Comparison of ENCODE assay signal across 9 mouse cellular contexts in genomic region chr1:42693852-42694251, GRCm38 (mm10). TPM values are rescaled to one million over a fixed set of nuclear protein-coding genes. Genes with fewer than 3 reads are reported as not detected.
DNase-seq lines count a peak whose midpoint lies in the region; ATAC-seq and TF ChIP-seq lines count a peak whose summit lies in the region.
"Had no signal": no experiment of that assay in that cellular context is flagged by ENCODE, and none has a peak within 500 bp of the region (broad histone marks: within the 10 kb centered on the region; RNA-seq: fewer than 3 reads in every experiment).

No protein-coding gene starts in this region.

- no peak for TF ChIP-seq EP300 in heart, postnatal 0 days (IDR thresholded peaks at IDR 0.05; ENCODE audit: low read depth)

- H3K9ac ChIP-seq in heart, embryonic 12.5 days = peak overlapping the region; percentile 50; the same call in 1 of the 2 replicates
- no peak overlapping the region for H3K9ac ChIP-seq in heart, postnatal 0 days (replicated peaks; ENCODE audit: low read depth, low read length)
- peak overlapping the region; percentile 84 for H3K9ac ChIP-seq in neural tube, embryonic 11.5 days (ENCODE audit: low read length)

- under 1% methylated on average over 22 of the region's 22 CpGs for WGBS in heart, embryonic 12.5 days
- under 1% methylated on average over 22 of the region's 22 CpGs for WGBS in heart, postnatal 0 days
- WGBS in neural tube, embryonic 11.5 days = under 1% methylated on average over 22 of the region's 22 CpGs

- no peaks in the 10 kb centered on the region for H3K9me3 ChIP-seq in heart, embryonic 12.5 days (replicated peaks)
- H3K9me3 ChIP-seq in heart, postnatal 0 days (replicated peaks; ENCODE audit: control insufficient read depth, low read length) = no peaks in the 10 kb centered on the region
- H3K9me3 ChIP-seq in neural tube, embryonic 11.5 days (ENCODE audit: control insufficient read depth, low read length) = no peaks in the 10 kb centered on the region

- peak overlapping the region; percentile 58 for H3K4me3 ChIP-seq in heart, embryonic 12.5 days
- peak overlapping the region; percentile 40 for H3K4me3 ChIP-seq in brown adipose tissue, adult 24 weeks (ENCODE audit: insufficient read depth, low read depth, low read length)
- H3K4me3 ChIP-seq in heart, postnatal 0 days (ENCODE audit: low read depth, low read length) = peak overlapping the region; percentile 53
- H3K4me3 ChIP-seq in neural tube, embryonic 11.5 days (ENCODE audit: low read depth, low read length) = peak overlapping the region; percentile 95

- DNase-seq in heart, adult 8-10 months (ENCODE audit: low spot score) = no peak
- no peak for DNase-seq in heart, postnatal 0 days (ENCODE audit: low spot score)
- DNase-seq in layer of hippocampus, postnatal 14 days (ENCODE audit: low spot score in 2 of 2) = peak; percentile 75 to 82
- DNase-seq in neural tube, embryonic 11.5 days (ENCODE audit: low spot score) = peak; percentile 76
- no peak for DNase-seq in spleen, adult 12 weeks (ENCODE audit: low spot score)
- no peak for DNase-seq in adrenal gland, adult 18-20 months (ENCODE audit: low spot score in 2 of 2)

- H3K36me3 ChIP-seq in heart, embryonic 12.5 days = no peaks in the 10 kb centered on the region
- H3K36me3 ChIP-seq in heart, postnatal 0 days (replicated peaks; ENCODE audit: control insufficient read depth, insufficient read depth, low read length) = no peaks in the 10 kb centered on the region
- peaks cover 5% of the 10 kb centered on the region; the same call in 1 of the 2 replicates for H3K36me3 ChIP-seq in neural tube, embryonic 11.5 days (ENCODE audit: control insufficient read depth, insufficient read depth, low read length)

- ATAC-seq in heart, embryonic 12.5 days (ENCODE audit: insufficient number of reproducible peaks, low FRiP score) = no peak
- ATAC-seq in heart, postnatal 0 days (ENCODE audit: insufficient read depth, low read depth) = no peak
- peak; percentile 7; the same call in 1 of the 2 replicates for ATAC-seq in neural tube, embryonic 11.5 days (ENCODE audit: insufficient read depth, low FRiP score, low TSS enrichment)

- H3K27ac ChIP-seq in heart, embryonic 12.5 days (ENCODE audit: poor library complexity, severe bottlenecking) = no peak overlapping the region
- no peak overlapping the region for H3K27ac ChIP-seq in brown adipose tissue, adult 24 weeks (replicated peaks; ENCODE audit: low read depth, low read length)
- H3K27ac ChIP-seq in heart, postnatal 0 days (ENCODE audit: low read depth) = no peak overlapping the region
- H3K27ac ChIP-seq in neural tube, embryonic 11.5 days (ENCODE audit: low read depth, low read length) = peak overlapping the region; percentile 98

- H3K27me3 ChIP-seq in heart, embryonic 12.5 days (replicated peaks) = peaks cover 92% of the 10 kb centered on the region
- H3K27me3 ChIP-seq in heart, postnatal 0 days (ENCODE audit: control insufficient read depth, insufficient read depth, low read length) = peaks cover 96% of the 10 kb centered on the region
- H3K27me3 ChIP-seq in neural tube, embryonic 11.5 days (ENCODE audit: control insufficient read depth, insufficient read depth, low read length) = peaks cover 21% of the 10 kb centered on the region; the same call in 1 of the 2 replicates
- H3K27me3 ChIP-seq: Patski had no signal

- H3K4me2 ChIP-seq in heart, embryonic 12.5 days = peak overlapping the region; percentile 87
- peak overlapping the region; percentile 83 for H3K4me2 ChIP-seq in heart, postnatal 0 days (ENCODE audit: low read depth, low read length)
- H3K4me2 ChIP-seq in neural tube, embryonic 11.5 days (ENCODE audit: low read depth) = peak overlapping the region; percentile 71

- peaks cover 37% of the 10 kb centered on the region for H3K4me1 ChIP-seq in heart, embryonic 12.5 days (replicated peaks)
- H3K4me1 ChIP-seq in brown adipose tissue, adult 24 weeks (ENCODE audit: control insufficient read depth, insufficient read depth, insufficient read length, low read length) = peaks cover 6% of the 10 kb centered on the region
- H3K4me1 ChIP-seq in heart, postnatal 0 days (ENCODE audit: control insufficient read depth, insufficient read depth) = peaks cover 20% of the 10 kb centered on the region
- H3K4me1 ChIP-seq in neural tube, embryonic 11.5 days (ENCODE audit: control insufficient read depth, insufficient read depth, low read length) = 0 out of 2 replicates have a peak, but pooled peaks cover 3% of the 10 kb centered on the region

- TF ChIP-seq CTCF in heart, postnatal 0 days (IDR thresholded peaks at IDR 0.05; ENCODE audit: low read depth) = no peak

RNA-seq across cellular contexts. Expression of gene Pou3f3, which starts 1.7 kb away (rescaled TPM):
- 0.06 TPM in 2 replicates for polyA plus RNA-seq in heart, embryonic 12.5 days (2016; fragmentation: Nextera tagmentation; extraction: Ambion mirVana)
- total RNA-seq in heart, adult 8-10 months (2022) = under 1 TPM in 1 of 4 experiments, not detected in 3; 0.09 TPM
- not detected in 2 replicates for polyA plus RNA-seq in brown adipose tissue, adult 24 weeks (2012; ENCODE audit: insufficient read depth, insufficient read length, missing spikeins)
- total RNA-seq in heart, postnatal 0 days (2014; rRNA removed; ENCODE audit: low replicate concordance) = not detected in 2 replicates
- not detected in 2 replicates for polyA plus RNA-seq in heart, postnatal 0 days (2015; fragmentation: Nextera tagmentation; extraction: Ambion mirVana)
- 10 to 100 TPM; 53.2 to 54.3 TPM for total RNA-seq in layer of hippocampus, postnatal 14 days (2021)
- polyA plus RNA-seq in neural tube, embryonic 11.5 days (2014; fragmentation: Nextera tagmentation; extraction: Ambion mirVana) = 11.4 and 11.9 TPM in 2 replicates
- not detected for total RNA-seq in adrenal gland, adult 18-20 months (2021)

Comparison
In these comparisons a context has a peak if more than half of its experiments do, and no peak if none do; other contexts are left out.
1. H3K4me3 ChIP-seq: peak in every context shown above with its lines; median percentile 95 in neural tube, embryonic 11.5 days; 58 in heart, embryonic 12.5 days; 53 in heart, postnatal 0 days; 40 in brown adipose tissue, adult 24 weeks.
2. DNase-seq: peak in layer of hippocampus, postnatal 14 days (2 of 2) and neural tube, embryonic 11.5 days (single experiment); none in heart, adult 8-10 months (single experiment), heart, postnatal 0 days (single experiment), spleen, adult 12 weeks (single experiment) and adrenal gland, adult 18-20 months (0 of 2).
3. RNA of gene Pou3f3, which starts 1.7 kb away (total RNA-seq): 53.2 to 54.3 TPM in layer of hippocampus, postnatal 14 days; not detected in adrenal gland, adult 18-20 months, 0.09 TPM in heart, adult 8-10 months and not detected in heart, postnatal 0 days; every median in the first group is over 10 times any median in the second.
4. Peak in every context shown above with its lines, with median percentiles within 50 percentile points of each other: H3K4me2 ChIP-seq.